Mouse (Mus musculus): Measurements from ENCODE around the gene Ncl.

DNA sequence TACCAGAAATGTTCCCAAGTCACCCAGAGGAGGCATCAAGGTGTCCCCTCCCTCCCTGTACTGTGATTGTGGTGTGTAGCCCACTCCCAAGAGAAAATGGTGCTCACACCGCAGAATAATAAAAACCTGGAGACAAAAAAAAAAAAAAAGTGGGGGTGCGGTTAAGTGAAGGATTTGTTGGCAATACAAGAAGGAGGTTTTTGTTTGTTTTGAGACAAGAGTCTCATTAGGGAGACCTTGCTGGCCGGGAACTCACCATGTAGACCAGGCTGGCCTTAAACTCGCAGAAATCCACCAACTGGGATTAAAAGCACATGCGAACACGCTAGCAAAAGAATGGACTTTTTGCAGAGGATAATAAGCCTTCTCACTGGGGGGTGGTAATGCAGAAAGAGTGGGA is 56.7 kb downstream of the Ncl start, which contains the start of gene B3gnt7:
- no peak for TF ChIP-seq GATA1 (IDR thresholded peaks at IDR 0.05; ENCODE audit: borderline replicate concordance, low read length)
- TF ChIP-seq FLI1 (IDR thresholded peaks at IDR 0.05; ENCODE audit: low read length): no peak
